Mouse (Mus musculus) testis, adult 2 months (tissue): Measurements from ENCODE around the gene Maml3. TPM values are rescaled to one million over a fixed set of nuclear protein-coding genes. Genes with fewer than 3 reads are reported as not detected.

Experiments
- H3K27ac ChIP-seq: fragments of 200-500 bp; 2 replicates; pipeline ENCODE4 v1.5.1; 2012; ENCODE audit warnings: low read depth, low read length; ENCODE audit not compliant: control insufficient read depth, insufficient read depth
- H3K27me3 ChIP-seq: fragments of 200-500 bp; 2 replicates; pipeline ENCODE4 v1.6.1; 2012; ENCODE audit warnings: mild to moderate bottlenecking, low read length, moderate library complexity; ENCODE audit not compliant: control insufficient read depth, insufficient read depth
- H3K36me3 ChIP-seq: fragments of 200-500 bp; 2 replicates; pipeline ENCODE4 v1.6.1; 2012; ENCODE audit warnings: mild to moderate bottlenecking, low read length; ENCODE audit not compliant: control insufficient read depth, insufficient read depth
- H3K4me1 ChIP-seq: fragments of 200-500 bp; 2 replicates; pipeline ENCODE4 v1.6.1; 2012; ENCODE audit warnings: low read length; ENCODE audit not compliant: control insufficient read depth, insufficient read depth
- H3K4me3 ChIP-seq: fragments of 200-500 bp; 2 replicates; pipeline ENCODE4 v1.5.1; 2012; ENCODE audit warnings: low read depth, mild to moderate bottlenecking, low read length, moderate library complexity, mixed read lengths; ENCODE audit not compliant: control insufficient read depth
- CTCF ChIP-seq: fragments of 200-500 bp; IDR thresholded peaks from 2 replicates; pipeline ENCODE4 v1.5.1; 2012; ENCODE audit warnings: low read depth, mild to moderate bottlenecking, inconsistent platforms, low read length, moderate library complexity; ENCODE audit not compliant: control insufficient read depth, insufficient read depth, insufficient replicate concordance
- POLR2A ChIP-seq: fragments of 200-500 bp; IDR thresholded peaks from 2 replicates; pipeline ENCODE4 v1.6.1; 2012; ENCODE audit warnings: low read depth, mild to moderate bottlenecking, inconsistent platforms, low read length, moderate library complexity; ENCODE audit not compliant: control insufficient read depth
- polyA plus RNA-seq: library from polyadenylated mRNA; depleted of rRNA; stranded (reverse); fragments of >200 nt; gene quantifications from 2 replicates; pipeline ENCODE4 v1.2.3, GENCODE M21; 2012

Maml3 gene
- polyA plus RNA-seq, 1 experiment, result 2.9 TPM

DNA sequence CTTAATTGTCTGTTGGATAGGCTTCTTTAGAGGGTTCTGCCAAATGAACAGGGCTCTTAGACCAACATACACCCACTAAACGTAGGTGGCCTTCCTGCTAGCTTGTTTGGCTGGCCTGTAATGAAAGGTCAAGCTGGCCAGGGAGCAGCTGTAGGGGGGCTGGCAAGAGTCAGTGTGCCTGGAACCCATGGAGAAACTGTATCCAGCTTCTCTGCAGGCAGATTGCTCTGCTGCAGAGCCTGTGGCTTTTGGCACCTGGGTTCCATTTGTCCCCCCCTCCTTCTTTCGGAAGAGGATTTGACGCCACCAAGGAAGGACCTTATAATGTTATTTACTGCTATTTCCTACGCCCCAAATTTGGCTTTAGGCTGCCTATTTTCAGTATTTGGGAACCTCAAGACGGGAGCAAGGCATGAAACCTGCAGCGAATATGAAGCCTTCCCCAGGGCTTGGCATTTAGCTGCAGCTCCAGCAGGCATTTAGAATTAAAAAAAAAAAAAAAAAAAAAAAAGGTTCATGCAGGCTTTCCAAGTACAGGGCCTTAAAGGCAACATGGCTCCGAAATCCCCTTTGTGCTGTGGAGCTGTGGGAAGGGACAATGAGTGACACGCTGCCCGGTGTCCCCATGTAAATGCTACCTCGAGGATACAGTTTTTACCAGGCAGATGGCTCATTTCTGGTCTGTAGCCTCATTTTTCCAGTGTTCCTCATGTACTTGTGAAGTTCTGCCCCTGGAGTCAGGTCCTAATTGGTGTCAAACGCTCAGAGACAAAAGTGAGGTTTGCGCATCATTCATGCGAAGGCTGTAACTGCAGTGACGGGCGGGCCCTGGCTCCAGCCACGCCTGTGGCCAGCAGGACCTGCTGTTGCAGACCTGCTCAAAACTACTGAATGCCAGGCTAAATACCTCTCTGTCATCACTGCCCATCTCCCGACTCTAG, 356.2 kb downstream of the Maml3 start:
- Histone ChIP-seq H3K27ac (no peak overlapping the region), H3K36me3 (no peaks in the 10 kb centered on the region), H3K4me1 (peaks cover 2% of the 10 kb centered on the region; the same call in 1 of the 2 replicates), H3K27me3 (no peaks in the 10 kb centered on the region), H3K4me3 (peak overlapping the region; percentile 36)
- TF ChIP-seq CTCF (no peak), POLR2A (no peak)

DNA sequence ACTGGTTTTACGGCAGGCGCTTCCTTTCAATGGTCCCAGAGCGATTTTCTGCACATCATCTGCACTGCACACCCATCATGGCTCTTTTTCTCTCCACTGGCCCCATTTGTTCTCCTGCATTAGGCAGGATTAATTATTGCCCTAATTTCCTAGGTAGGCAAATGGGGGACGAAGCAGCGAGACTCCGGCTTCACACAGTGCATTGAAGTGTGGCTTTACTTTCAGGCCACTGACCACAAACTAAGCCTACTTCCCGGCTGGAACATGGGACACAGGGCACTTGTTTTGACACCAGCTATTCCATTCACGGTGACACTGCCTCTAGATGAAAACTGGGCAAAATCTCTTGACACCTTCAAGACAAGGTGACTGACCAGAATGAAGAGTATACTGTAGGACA, 358.1 kb downstream of the Maml3 start:
- Histone ChIP-seq H3K27ac (no peak overlapping the region), H3K4me1 (peaks cover 2% of the 10 kb centered on the region; the same call in 1 of the 2 replicates)

DNA sequence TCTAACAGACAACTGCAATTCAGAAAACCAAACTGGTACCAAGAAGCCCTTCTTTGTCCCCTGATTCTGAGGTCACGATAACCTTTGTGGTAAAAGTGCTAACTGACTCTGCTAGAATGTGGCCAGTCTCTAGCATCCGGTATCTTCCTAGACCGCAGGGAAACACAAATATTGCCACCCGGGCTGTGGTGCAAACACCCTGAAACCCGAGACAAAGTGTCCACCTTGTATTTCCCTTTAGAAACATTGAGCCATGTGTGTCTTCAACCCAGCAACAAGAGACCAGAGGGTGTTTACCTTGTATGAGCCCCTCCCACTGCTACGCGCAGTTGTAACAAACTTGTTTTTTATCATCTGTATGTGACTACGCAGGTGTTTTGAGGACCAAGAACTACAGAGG, 359.7 kb downstream of the Maml3 start:
- no peaks in the 10 kb centered on the region for H3K27me3 ChIP-seq
- H3K4me1 ChIP-seq, result peaks cover 2% of the 10 kb centered on the region; the same call in 1 of the 2 replicates
- TF ChIP-seq CTCF (no peak), POLR2A (no peak)
- no peak overlapping the region for H3K27ac ChIP-seq
- H3K36me3 ChIP-seq, result no peaks in the 10 kb centered on the region
- no peak overlapping the region; the same call in 1 of the 2 replicates for H3K4me3 ChIP-seq

More for the DNA sequence above, 358.1 kb downstream of the Maml3 start:
- no peaks in the 10 kb centered on the region for H3K36me3 ChIP-seq
- H3K27me3 ChIP-seq, result no peaks in the 10 kb centered on the region
- peak overlapping the region; percentile 76 for H3K4me3 ChIP-seq
- no peak for TF ChIP-seq POLR2A
- TF ChIP-seq CTCF, result no peak

DNA sequence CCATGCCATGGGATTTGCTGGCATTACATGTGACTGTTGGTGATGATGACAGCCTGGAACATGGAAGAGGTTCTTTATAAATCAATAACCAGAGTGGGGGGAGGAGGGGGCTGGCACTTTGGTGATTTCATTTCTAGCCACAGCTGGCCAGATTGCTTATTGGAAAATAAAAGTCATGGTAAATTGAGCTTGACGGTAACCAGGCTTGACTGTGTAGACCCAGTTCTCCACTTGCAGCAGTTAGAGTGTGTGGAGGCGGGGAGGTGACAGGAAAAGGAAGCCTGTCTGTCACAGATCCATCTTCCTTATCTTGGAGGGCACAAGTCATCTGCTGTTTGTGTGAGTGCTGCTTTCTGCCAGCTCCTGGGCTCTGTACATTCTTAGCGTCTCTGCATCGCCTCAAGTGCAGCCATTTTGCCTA, 360.5 kb downstream of the Maml3 start:
- Histone ChIP-seq H3K27me3 (no peaks in the 10 kb centered on the region), H3K27ac (no peak overlapping the region), H3K4me1 (no peaks in the 10 kb centered on the region), H3K36me3 (no peaks in the 10 kb centered on the region), H3K4me3 (no peak overlapping the region)
- no peak for TF ChIP-seq CTCF
- TF ChIP-seq POLR2A, result no peak

- TF ChIP-seq CTCF (no peak), POLR2A (no peak)
- H3K27me3 ChIP-seq, result no peaks in the 10 kb centered on the region
- no peaks in the 10 kb centered on the region for H3K36me3 ChIP-seq
- 0 out of 2 replicates have a peak, but pooled peaks cover 2% of the 10 kb centered on the region for H3K4me1 ChIP-seq
- no peak overlapping the region for H3K27ac ChIP-seq
- no peak overlapping the region for H3K4me3 ChIP-seq
Measured at GRCm38 (mm10) chr3:51742405-51742804, 362.5 kb downstream of the Maml3 start.

DNA sequence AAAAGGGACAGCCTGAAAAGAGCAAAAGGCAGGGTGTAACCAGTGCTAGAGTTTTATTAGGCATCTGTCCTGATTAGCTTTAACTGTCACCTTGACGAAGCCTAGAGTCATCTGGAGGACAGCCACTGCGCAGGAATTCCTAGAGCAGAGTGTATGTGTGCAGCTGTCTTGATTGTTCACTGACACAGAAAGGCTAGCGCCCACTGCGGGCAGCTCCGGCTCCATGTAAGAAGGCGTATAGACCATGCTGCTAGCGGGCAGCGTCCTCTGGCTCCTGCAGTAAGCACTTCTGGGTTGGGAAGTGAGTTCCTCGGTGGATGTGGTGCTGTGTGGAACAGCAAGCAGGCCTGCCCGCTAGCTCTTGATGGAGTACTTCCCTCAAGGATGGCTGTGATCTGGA, 363.1 kb downstream of the Maml3 start:
- no peaks in the 10 kb centered on the region for H3K36me3 ChIP-seq
- H3K27me3 ChIP-seq, result no peaks in the 10 kb centered on the region
- no peak overlapping the region for H3K4me3 ChIP-seq
- TF ChIP-seq CTCF (no peak), POLR2A (no peak)
- no peak overlapping the region for H3K27ac ChIP-seq
- H3K4me1 ChIP-seq, result 0 out of 2 replicates have a peak, but pooled peaks cover 2% of the 10 kb centered on the region

GRCm38 (mm10) chr3:51739835-51740112, 365.1 kb downstream of the Maml3 start:
- Histone ChIP-seq H3K36me3 (no peaks in the 10 kb centered on the region), H3K27ac (no peak overlapping the region), H3K4me3 (no peak overlapping the region), H3K27me3 (no peaks in the 10 kb centered on the region), H3K4me1 (0 out of 2 replicates have a peak, but pooled peaks cover 2% of the 10 kb centered on the region)
- TF ChIP-seq POLR2A (no peak), CTCF (no peak)
